Mouse (Mus musculus) natural killer cell, adult 2 months (primary cell): Measurements from ENCODE around the gene Atp2a1.
"Not testable (repeated sequence)": the region's sequence is repeated elsewhere in the genome, so short reads cannot be mapped to it uniquely, and the experiment has no call there.

ENCODE experiments used
- DNase-seq, 2 experiments: peaks; one replicate each; pipeline ENCODE4 v3.0.0; 2022; ENCODE audit warnings: low spot score in 2 of 2

Gene Atp2a1

GRCm38 (mm10) chr7:126414725-126415124 is 48.2 kb downstream of the Atp2a1 start, which contains the start of gene Cd19:
Gene Cd19, minus strand, starts transcription at chr7:126414889.
- peak in 1 of 2 experiments; percentile 51 for DNase-seq

GRCm38 (mm10) chr7:126411061-126411460 is 51.8 kb downstream of the Atp2a1 start:
- DNase-seq, result no peak

GRCm38 (mm10) chr7:126408686-126409085 is 54.2 kb downstream of the Atp2a1 start:
- DNase-seq, result no peak

GRCm38 (mm10) chr7:126402518-126402917 is 60.4 kb downstream of the Atp2a1 start:
- DNase-seq, result not testable (repeated sequence)

- DNase-seq, result peak; percentile 83 to 90
These were observed 63.4 kb downstream of the Atp2a1 start for GRCm38 (mm10) chr7:126399548-126399947.

- DNase-seq, result no peak
These were observed 65.1 kb downstream of the Atp2a1 start for GRCm38 (mm10) chr7:126397822-126398221.

GRCm38 (mm10) chr7:126397221-126397620 is 65.7 kb downstream of the Atp2a1 start:
- DNase-seq, result no peak

- DNase-seq, result peak; percentile 95 to 97
These were observed 66.4 kb downstream of the Atp2a1 start, which contains the start of gene Nfatc2ip for GRCm38 (mm10) chr7:126396298-126397119. Gene Nfatc2ip, minus strand, starts transcription at chr7:126396737.
